Mouse (Mus musculus) myocyte (in vitro differentiated cells): Measurements from ENCODE around the gene Aqp1.

Experiments
- CEBPB ChIP-seq: IDR thresholded peaks from 2 replicates; pipeline ENCODE4 v1.6.1; 2011; ENCODE audit warnings: mild to moderate bottlenecking, moderate library complexity; ENCODE audit not compliant: poor library complexity, insufficient read depth, severe bottlenecking
- E2F4 ChIP-seq: IDR thresholded peaks from one replicate; pipeline ENCODE4 v1.6.1; 2011; ENCODE audit warnings: mild to moderate bottlenecking, control low read depth, moderate library complexity; ENCODE audit not compliant: insufficient read depth
- MAX ChIP-seq: IDR thresholded peaks from one replicate; pipeline ENCODE4 v1.6.1; 2011; ENCODE audit warnings: low read depth, mild to moderate bottlenecking, control low read depth
- MYOG ChIP-seq, 3 experiments: IDR thresholded peaks; one replicate each; pipeline ENCODE4 v1.6.1; 2011; ENCODE audit warnings: control low read depth in 2 of 3, low read depth in 2 of 3, mild to moderate bottlenecking in 2 of 3; ENCODE audit not compliant: insufficient read length in 2 of 3, control insufficient read depth in 1 of 3, insufficient read depth in 1 of 3
- POLR2A ChIP-seq: IDR thresholded peaks from one replicate; pipeline ENCODE4 v1.6.1; 2011; ENCODE audit warnings: low read depth, mild to moderate bottlenecking, control low read depth, moderate library complexity; ENCODE audit not compliant: insufficient read length
- POLR2AphosphoS2 ChIP-seq: IDR thresholded peaks from one replicate; pipeline ENCODE4 v1.6.1; 2011; ENCODE audit warnings: low read depth, control low read depth; ENCODE audit not compliant: insufficient read length
- REST ChIP-seq: IDR thresholded peaks from one replicate; pipeline ENCODE4 v1.6.1; 2011; ENCODE audit warnings: mild to moderate bottlenecking, control low read depth, moderate library complexity; ENCODE audit not compliant: insufficient read depth, insufficient read length
- TCF12 ChIP-seq: IDR thresholded peaks from one replicate; pipeline ENCODE4 v1.6.1; 2011; ENCODE audit warnings: mild to moderate bottlenecking, control low read depth; ENCODE audit not compliant: poor library complexity, insufficient read depth, severe bottlenecking
- USF1 ChIP-seq: IDR thresholded peaks from one replicate; pipeline ENCODE4 v1.6.1; 2011; ENCODE audit warnings: low read depth, mild to moderate bottlenecking, control low read depth, moderate library complexity

DNA sequence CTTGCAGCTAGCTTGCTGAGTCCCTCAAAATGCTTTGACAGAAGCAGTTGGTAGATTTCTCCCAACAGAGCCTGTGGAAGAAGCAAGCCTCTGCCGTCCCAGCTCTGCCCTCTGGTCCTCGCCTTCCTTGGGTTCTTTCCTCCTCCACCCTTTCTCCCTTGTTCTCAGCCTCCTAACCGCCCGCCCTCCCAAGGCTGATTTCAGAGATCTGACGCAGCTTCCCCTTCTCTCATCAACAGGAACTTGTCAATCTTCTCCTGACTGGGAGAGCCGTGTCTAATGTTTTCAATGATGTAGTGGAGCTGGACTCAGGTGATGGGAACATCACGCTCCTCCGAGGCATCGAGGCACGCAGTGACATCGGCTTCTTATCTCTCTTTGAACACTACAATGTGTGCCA is 35.5 kb upstream of the Aqp1 start:
- TF ChIP-seq POLR2A = no peak
- no peak for TF ChIP-seq MAX
- TF ChIP-seq POLR2AphosphoS2 = no peak
- TF ChIP-seq CEBPB = no peak
- no peak for TF ChIP-seq MYOG (IDR thresholded peaks at IDR 0.05; ENCODE audit: control insufficient read depth in 1 of 3, insufficient read depth in 1 of 3, insufficient read length in 2 of 3, low read depth in 2 of 3)
- no peak for TF ChIP-seq REST
- TF ChIP-seq E2F4 = no peak
- TF ChIP-seq TCF12 = no peak
- no peak for TF ChIP-seq USF1
